Comparison of ENCODE assay signal across 7 mouse cellular contexts in the genomic region with DNA sequence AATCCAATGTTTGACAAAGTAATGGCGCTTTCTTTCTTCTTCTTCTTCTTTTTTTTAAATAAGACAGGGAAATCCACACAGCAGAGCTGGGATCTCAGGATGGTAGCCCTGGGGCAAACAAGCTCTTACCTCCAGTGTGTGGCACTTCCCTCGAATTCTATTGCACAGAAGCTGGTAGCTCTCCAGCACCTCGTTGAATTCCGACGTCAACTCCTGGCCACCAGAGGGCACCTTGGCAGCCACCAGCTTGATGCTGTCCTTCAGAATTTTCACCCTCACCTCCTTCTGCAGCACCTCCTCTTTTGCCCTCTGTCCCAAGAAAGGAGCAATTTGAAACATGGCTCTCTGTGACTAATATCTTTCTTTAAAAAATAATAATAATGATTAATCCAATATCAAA.
DNase-seq lines count a peak whose midpoint lies in the region; ATAC-seq and TF ChIP-seq lines count a peak whose summit lies in the region.

No protein-coding gene starts in this region.

- H3K4me1 ChIP-seq in G1E (ENCODE audit: insufficient read depth, low read depth, low read length), result peaks cover 10% of the 10 kb centered on the region
- H3K4me1 ChIP-seq in bone marrow, adult 2 months (ENCODE audit: control insufficient read depth, insufficient read depth, low read length), result no peaks in the 10 kb centered on the region
- peaks cover 5% of the 10 kb centered on the region; the same call in 1 of the 2 replicates for H3K4me1 ChIP-seq in embryonic fibroblast, embryonic 13.5 days (ENCODE audit: control insufficient read depth, insufficient read depth, low read length)

- no peak for TF ChIP-seq POLR2A in bone marrow, adult 2 months (IDR thresholded peaks at IDR 0.05; ENCODE audit: borderline replicate concordance, control insufficient read depth, low read depth, low read length)
- TF ChIP-seq POLR2A in embryonic fibroblast, embryonic 13.5 days (IDR thresholded peaks at IDR 0.05; ENCODE audit: low read depth, low read length), result no peak

- WGBS in bone marrow, adult 2 months, result 21% methylated on average over 5 of the region's 5 CpGs

- H3K4me3 ChIP-seq in G1E (ENCODE audit: low read depth, low read length), result no peak overlapping the region
- no peak overlapping the region for H3K4me3 ChIP-seq in bone marrow, adult 2 months (replicated peaks; ENCODE audit: control insufficient read depth, low read depth, low read length)
- no peak overlapping the region for H3K4me3 ChIP-seq in embryonic fibroblast, embryonic 13.5 days (ENCODE audit: insufficient read depth, low read length)

- no peak overlapping the region for H3K27ac ChIP-seq in bone marrow, adult 2 months (ENCODE audit: control insufficient read depth, insufficient read depth, low read depth, low read length, poor library complexity)
- H3K27ac ChIP-seq in embryonic fibroblast, embryonic 13.5 days (ENCODE audit: insufficient read depth, low read length), result no peak overlapping the region

- TF ChIP-seq CTCF in G1E (IDR thresholded peaks at IDR 0.05; ENCODE audit: low read depth, low read length), result peak; percentile 54; the same call in 1 of the 2 replicates
- peak; percentile 74 for TF ChIP-seq CTCF in bone marrow, adult 2 months (IDR thresholded peaks at IDR 0.05; ENCODE audit: control insufficient read depth, insufficient read depth, low read length)
- peak; percentile 84 for TF ChIP-seq CTCF in embryonic fibroblast, embryonic 13.5 days (IDR thresholded peaks at IDR 0.05; ENCODE audit: borderline replicate concordance, insufficient read depth, low read length)

- intact Hi-C loops in heart, postnatal 25 days (cut with DNase I), result loop anchor here (5.0 kb wide), 2 partner anchors 177 to 307 kb away; partner anchors contain the start of gene Utrn

- no peaks in the 10 kb centered on the region for H3K27me3 ChIP-seq in G1E (ENCODE audit: insufficient read depth, low read length)

- H3K36me3 ChIP-seq in G1E (replicated peaks), result peaks cover 58% of the 10 kb centered on the region

- peak; percentile 51 for DNase-seq in G1E (ENCODE audit: low spot score)
- DNase-seq in heart, postnatal 25 days (ENCODE audit: low spot score), result peak; percentile 24
- DNase-seq in layer of hippocampus, adult 9-10 months (ENCODE audit: low spot score), result peak; percentile 7
- DNase-seq in lung, postnatal 25 days (ENCODE audit: low spot score), result peak; percentile 86
- peak; percentile 51 for DNase-seq in right cerebral cortex, postnatal 25 days

- no peaks in the 10 kb centered on the region for H3K9me3 ChIP-seq in G1E (replicated peaks)

- ATAC-seq in G1E (ENCODE audit: extremely low read depth, insufficient number of reproducible peaks, low FRiP score, poor library complexity, severe bottlenecking), result peak; percentile 22; the same call in 1 of the 2 replicates

Comparison
In these comparisons a context has a peak if more than half of its experiments do, and no peak if none do; other contexts are left out.
1. DNase-seq: peak in every context shown above with its lines; median percentile 86 in lung, postnatal 25 days; 51 in G1E; 51 in right cerebral cortex, postnatal 25 days; 24 in heart, postnatal 25 days; 7 in layer of hippocampus, adult 9-10 months.